Mouse (Mus musculus) CH12.LX (cell line): ENCODE measurements around the gene Pimreg. TPM values are rescaled to one million over a fixed set of nuclear protein-coding genes. Genes with fewer than 3 reads are reported as not detected.

ENCODE experiments used
- DNase-seq: peaks from one replicate; pipeline ENCODE4 v3.0.0-alpha.2; 2013; ENCODE audit errors: extremely low read depth
- H3K27ac ChIP-seq: 2 replicates; pipeline ENCODE4 v1.5.1; 2012; ENCODE audit warnings: low read depth, mild to moderate bottlenecking, control low read depth, moderate library complexity; ENCODE audit not compliant: insufficient read depth
- H3K27me3 ChIP-seq: replicated peaks from 2 replicates; pipeline ENCODE3; 2012; ENCODE audit warnings: inconsistent platforms
- H3K36me3 ChIP-seq, 2 experiments: replicated peaks in 1 of 2; 2 replicates each; pipeline versions ENCODE3 to v1.6.1; 2012; ENCODE audit warnings: inconsistent platforms in 1 of 2, low read length in 1 of 2, mild to moderate bottlenecking in 1 of 2, mixed read lengths in 1 of 2, moderate library complexity in 1 of 2; ENCODE audit not compliant: control insufficient read depth in 1 of 2, insufficient read depth in 1 of 2
- H3K4me1 ChIP-seq, 2 experiments: 2 replicates each; pipeline ENCODE4 v1.6.1; 2012; ENCODE audit warnings: inconsistent platforms in 1 of 2, moderate library complexity in 1 of 2; ENCODE audit not compliant: insufficient read depth in 2 of 2, control insufficient read depth in 1 of 2
- H3K4me2 ChIP-seq: 2 replicates; pipeline ENCODE4 v1.6.1; 2012; ENCODE audit warnings: low read depth, mild to moderate bottlenecking, control low read depth; ENCODE audit not compliant: poor library complexity, insufficient read depth, severe bottlenecking
- H3K4me3 ChIP-seq, 3 experiments: fragments of 150-350 bp in 1 of 3; sonication (generic) in 1 of 3; replicated peaks in 1 of 3; 2 replicates each; pipeline versions ENCODE3 to v1.5.1; 2011 to 2012; ENCODE audit warnings: low read depth in 2 of 3, low read length in 2 of 3, mild to moderate bottlenecking in 2 of 3, moderate library complexity in 2 of 3, control low read depth in 1 of 3, improper control_type of control experiment in 1 of 3, inconsistent platforms in 1 of 3, mixed read lengths in 1 of 3; ENCODE audit not compliant: poor library complexity in 1 of 3
- H3K79me2 ChIP-seq: replicated peaks from 2 replicates; pipeline ENCODE4 v1.6.1; 2012; ENCODE audit warnings: mild to moderate bottlenecking, moderate library complexity; ENCODE audit not compliant: control insufficient read depth, poor library complexity, insufficient read depth, severe bottlenecking; ENCODE audit errors: extremely low read depth
- H3K9ac ChIP-seq: 2 replicates; pipeline ENCODE4 v1.6.1; 2012; ENCODE audit warnings: low read depth, mild to moderate bottlenecking, control low read depth, moderate library complexity; ENCODE audit not compliant: insufficient read depth
- H3K9me3 ChIP-seq: replicated peaks from 2 replicates; pipeline ENCODE3; 2012; ENCODE audit warnings: low read length, inconsistent platforms, mixed read lengths
- JUND ChIP-seq: conservative IDR thresholded peaks from 2 replicates; pipeline ENCODE4 v1.6.1; 2011; ENCODE audit warnings: low read depth, low read length, improper control_type of control experiment
- MYC ChIP-seq: IDR thresholded peaks from 2 replicates; pipeline ENCODE4 v1.6.1; 2011; ENCODE audit warnings: low read depth, mild to moderate bottlenecking, improper control_type of control experiment, low read length
- USF1 ChIP-seq: IDR thresholded peaks from 2 replicates; pipeline ENCODE4 v1.6.1; 2014; ENCODE audit warnings: low read depth, mild to moderate bottlenecking, inconsistent platforms, low read length, improper control_type of control experiment
- ZNF384 ChIP-seq: IDR thresholded peaks from 2 replicates; pipeline ENCODE4 v1.6.1; 2012; ENCODE audit warnings: low read depth, low read length, improper control_type of control experiment, inconsistent platforms
- dilution Hi-C: fragments of 300-500 bp; cut with MboI; formaldehyde crosslinking; loops from 2 replicates; pipeline ENCODE4 v1.14.3; 2020; ENCODE audit warnings: low sequenced_read_pairs; ENCODE audit not compliant: extremely low pct_unique_long_range_greater_than_20kb, extremely low pct_ligation_motif_present
- in situ Hi-C: fragments of 300-500 bp; cut with MboI; formaldehyde crosslinking; loops from 3 replicates; pipeline ENCODE4 v1.14.3; 2019; ENCODE audit warnings: low sequenced_read_pairs, low pct_ligation_motif_present, low pct_unique_long_range_greater_than_20kb, mixed read lengths
- polyA plus RNA-seq: library from polyadenylated mRNA; unstranded; fragments of >175 nt; gene quantifications from 2 replicates; pipeline ENCODE4 v1.2.1, GENCODE M21; 2012; ENCODE audit warnings: low read depth; ENCODE audit not compliant: insufficient read length
- total RNA-seq, 2 experiments: library from RNA; depleted of rRNA; stranded (reverse); fragments of 300-350 nt in 1 of 2; fragments of >200 nt in 1 of 2; gene quantifications; 2 replicates each; pipeline ENCODE4 v1.2.3; 2012 to 2014

The Pimreg gene
- total and polyA plus RNA-seq, 3 experiments: 26.4 to 52.7 (median 27.9) TPM

GRCm38 (mm10) chr11:72039599-72040386, 2.0 kb upstream of the Pimreg start:
- Histone ChIP-seq H3K36me3 (peaks cover under 1 to 13% of the 10 kb centered on the region in 2 experiments), H3K4me3 (no peak overlapping the region), H3K27me3 (peaks cover 13% of the 10 kb centered on the region), H3K9ac (no peak overlapping the region), H3K79me2 (no peaks in the 10 kb centered on the region), H3K27ac (no peak overlapping the region), H3K4me1 (peaks cover 14 to 43% of the 10 kb centered on the region in 2 experiments), H3K9me3 (no peaks in the 10 kb centered on the region), H3K4me2 (no peak overlapping the region)
- DNase-seq: no peak
- TF ChIP-seq USF1: no peak
- TF ChIP-seq MYC: no peak
- dilution Hi-C loops: no loop called here
- in situ Hi-C loops: loop anchor here (5.0 to 25.0 kb wide), 2 partner anchors 477 to 702 kb away; no protein-coding TSS in a partner anchor

DNA sequence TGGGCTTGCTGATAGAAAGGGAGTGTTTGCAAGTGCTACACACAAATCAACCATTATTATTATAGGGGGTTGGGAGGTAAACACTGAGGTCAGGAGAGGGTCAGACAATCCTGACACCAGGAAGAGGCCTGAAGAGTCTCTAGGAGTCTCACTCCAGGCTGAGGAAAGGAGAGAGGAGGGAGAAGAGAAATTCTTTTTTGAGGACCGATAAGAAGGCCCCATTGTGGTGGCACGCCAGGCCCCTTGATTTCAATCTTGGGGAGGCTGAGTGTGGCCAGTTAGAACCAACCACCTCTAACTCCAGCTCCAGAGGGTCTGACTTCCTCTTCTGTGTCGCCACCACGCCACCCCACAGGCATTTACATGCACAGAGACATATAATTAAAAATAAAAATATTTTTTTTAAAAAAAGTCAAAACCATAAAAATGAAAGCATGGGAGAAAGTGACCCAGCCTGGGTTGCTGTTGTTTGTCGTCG, 503 bp upstream of the Pimreg start:
- Histone ChIP-seq H3K27ac (no peak overlapping the region), H3K9me3 (no peaks in the 10 kb centered on the region)
- dilution Hi-C loops: no loop called here

GRCm38 (mm10) chr11:72042631-72043030, 799 bp downstream of the Pimreg start:
- no peaks in the 10 kb centered on the region for H3K9me3 ChIP-seq
- peaks cover 15 to 54% of the 10 kb centered on the region in 2 experiments for H3K4me1 ChIP-seq
- peak overlapping the region; percentile 76 for H3K4me2 ChIP-seq
- H3K36me3 ChIP-seq: peaks cover 10 to 41% of the 10 kb centered on the region in 2 experiments
- no peak for DNase-seq
- peaks cover 11% of the 10 kb centered on the region for H3K27me3 ChIP-seq
- H3K9ac ChIP-seq: peak overlapping the region; percentile 41
- H3K4me3 ChIP-seq: peak overlapping the region; percentile 69 to 92 (median 73)
- TF ChIP-seq JUND (no peak), MYC (peak; percentile 22; the same call in 1 of the 2 replicates)
- in situ Hi-C loops: loop anchor here (25.0 kb wide), 1 partner anchor 480 kb away; no protein-coding TSS in a partner anchor
- H3K79me2 ChIP-seq: no peaks in the 10 kb centered on the region
- no peak overlapping the region for H3K27ac ChIP-seq
- dilution Hi-C loops: no loop called here

More for the DNA sequence above, 503 bp upstream of the Pimreg start:
- no peak for DNase-seq
- Histone ChIP-seq H3K9ac (peak overlapping the region; percentile 13), H3K4me2 (peak overlapping the region; percentile 76), H3K36me3 (peaks cover 10 to 29% of the 10 kb centered on the region in 2 experiments), H3K4me1 (peaks cover 17 to 56% of the 10 kb centered on the region in 2 experiments), H3K4me3 (peak overlapping the region; percentile 69 to 92 (median 73)), H3K79me2 (no peaks in the 10 kb centered on the region), H3K27me3 (peaks cover 13% of the 10 kb centered on the region)
- in situ Hi-C loops: loop anchor here (25.0 kb wide), 1 partner anchor 479 kb away; no protein-coding TSS in a partner anchor
- TF ChIP-seq ZNF384 (0 out of 2 replicates have a peak, but pooled peaks have one; percentile 26), JUND (no peak)
- TF ChIP-seq, all 38 proteins: peak for 1
